Mouse (Mus musculus) lung, adult 2 months (tissue): Measurements from ENCODE around the gene Gnpat.

Experiments used
- CTCF ChIP-seq: fragments of 200-500 bp; IDR thresholded peaks from 2 replicates; pipeline ENCODE4 v1.5.1; 2011; ENCODE audit warnings: mild to moderate bottlenecking, low read length, control low read depth; ENCODE audit not compliant: insufficient read depth
- POLR2A ChIP-seq: fragments of 200-500 bp; IDR thresholded peaks from 2 replicates; pipeline ENCODE4 v1.6.1; 2011; ENCODE audit warnings: low read depth, mild to moderate bottlenecking, control low read depth, low read length, borderline replicate concordance; ENCODE audit errors: extremely low read depth

- no peak for TF ChIP-seq CTCF
- no peak for TF ChIP-seq POLR2A
These were observed 4.3 kb downstream of the Gnpat start for GRCm38 (mm10) chr8:124867126-124867525.
